Mouse (Mus musculus): ENCODE results near the gene Eif3c.
A peak's percentile ranks its signal among the peaks of the same experiment; 100 is the strongest.

Gene Eif3c

GRCm38 (mm10) chr7:126566094-126566765, at the start of gene Eif3c:
TSS of gene Eif3c (minus strand) at chr7:126566411.
- peak; percentile 86 for DNase-seq

DNA sequence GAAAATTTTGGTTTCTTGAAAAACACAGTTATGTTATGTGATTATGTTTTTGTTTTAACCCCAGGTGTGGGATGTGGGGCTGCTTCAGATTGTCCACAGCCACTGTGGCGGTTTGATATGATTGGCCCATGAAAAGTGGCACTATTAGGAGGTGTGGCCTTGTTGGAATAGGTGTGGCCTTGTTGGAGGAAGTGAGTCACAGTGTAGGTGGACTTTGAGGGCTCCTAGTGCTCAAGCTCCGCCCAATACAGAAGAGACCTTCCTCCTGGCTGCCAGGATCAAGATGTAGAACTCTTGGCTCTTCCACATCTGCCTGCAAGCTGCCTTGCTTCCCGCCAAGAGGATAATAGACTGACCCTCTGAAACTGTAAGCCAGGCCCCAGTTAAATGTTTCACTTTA, 46.5 kb upstream of the Eif3c start:
- DNase-seq: no peak

DNA sequence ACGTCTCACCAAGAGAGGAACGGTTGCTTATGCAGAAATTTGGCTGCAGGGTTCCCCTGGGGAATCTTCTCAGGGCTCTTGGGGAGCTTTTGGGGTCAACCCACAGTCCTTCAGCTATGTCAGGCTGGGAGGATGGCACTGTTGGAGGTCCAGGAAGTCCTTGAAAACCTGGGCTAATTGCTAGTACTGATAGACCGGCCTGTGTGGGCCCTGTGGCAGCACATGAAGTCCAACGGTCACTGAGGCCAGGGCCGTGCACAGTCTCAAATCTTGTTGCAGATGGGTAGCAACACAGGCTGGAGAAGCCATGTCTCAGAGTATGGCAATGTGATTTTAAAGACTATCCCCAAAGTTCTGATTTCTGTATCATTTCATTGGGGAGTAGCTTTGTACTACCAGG, 41.6 kb upstream of the Eif3c start:
- DNase-seq: no peak

DNA sequence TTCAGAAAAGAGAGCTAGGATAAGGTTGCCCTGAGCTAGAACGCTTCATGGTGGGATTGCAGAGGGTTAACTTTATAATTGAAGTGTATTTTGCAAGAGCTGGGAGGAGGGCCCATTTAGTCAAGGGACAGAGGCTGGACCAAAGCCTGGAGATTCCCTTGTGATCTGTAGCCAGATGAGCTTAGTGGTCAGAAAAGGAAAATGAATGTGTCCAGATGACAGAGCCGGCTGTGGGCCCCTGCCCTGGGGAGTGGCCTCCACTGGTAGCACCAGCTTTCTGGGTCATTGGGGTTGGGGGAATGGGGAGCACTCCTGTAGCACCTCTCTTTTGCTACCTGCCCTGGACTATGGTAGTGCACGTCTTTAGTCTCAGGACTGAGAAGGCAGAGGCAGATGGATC, 40.9 kb upstream of the Eif3c start:
- no peak for DNase-seq

- DNase-seq: no peak
These were observed 40.4 kb upstream of the Eif3c start for GRCm38 (mm10) chr7:126606611-126607010.

DNA sequence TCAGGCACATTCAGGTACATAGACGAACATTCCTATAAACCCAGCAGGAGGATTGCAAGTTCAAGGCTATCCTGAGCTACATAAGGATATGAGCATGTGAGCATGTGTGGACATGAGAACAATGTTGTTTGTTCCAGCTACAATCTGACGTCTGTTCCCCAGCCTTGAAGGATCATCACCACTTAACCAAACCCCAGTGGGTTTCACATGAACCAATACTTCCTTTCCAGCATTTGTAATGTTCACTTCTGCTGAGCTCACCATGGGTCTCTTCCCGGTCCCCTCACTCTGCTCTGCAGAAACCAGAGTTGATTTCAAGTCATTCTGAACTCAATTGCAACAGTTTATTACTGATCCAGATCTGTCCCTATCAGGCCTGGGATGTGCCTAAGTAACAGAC, 36.4 kb upstream of the Eif3c start:
- DNase-seq: no peak

- DNase-seq: no peak
These were observed 35.7 kb upstream of the Eif3c start for GRCm38 (mm10) chr7:126601896-126602295.

DNA sequence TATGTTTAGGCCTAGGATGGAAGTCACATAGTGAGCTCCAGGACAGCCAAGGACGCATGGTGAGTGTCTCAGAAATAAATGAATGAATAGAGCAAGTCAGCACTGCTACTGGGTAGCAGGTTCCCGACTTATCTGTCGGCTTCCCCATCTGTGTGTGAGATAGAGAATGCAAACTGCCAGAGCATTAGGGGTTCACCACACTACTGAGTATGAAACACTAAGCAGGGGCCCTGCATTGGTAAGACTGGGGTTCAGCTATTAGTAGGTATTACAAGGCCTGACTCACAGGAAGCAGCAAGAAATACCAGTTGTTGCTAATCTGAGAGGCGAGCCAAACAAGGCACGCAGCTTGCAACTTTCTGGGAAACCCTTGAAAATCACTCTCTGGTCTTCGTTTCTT, 32.7 kb upstream of the Eif3c start:
- DNase-seq: no peak

GRCm38 (mm10) chr7:126596414-126596813, 30.2 kb upstream of the Eif3c start:
- no peak for DNase-seq

- DNase-seq: no peak
These were observed 29.7 kb upstream of the Eif3c start for GRCm38 (mm10) chr7:126595890-126596289.

- no peak for DNase-seq
These were observed 28.8 kb upstream of the Eif3c start, which contains the start of gene Il27 for GRCm38 (mm10) chr7:126594862-126595561. TSS of gene Il27 (minus strand) at chr7:126594941.

DNA sequence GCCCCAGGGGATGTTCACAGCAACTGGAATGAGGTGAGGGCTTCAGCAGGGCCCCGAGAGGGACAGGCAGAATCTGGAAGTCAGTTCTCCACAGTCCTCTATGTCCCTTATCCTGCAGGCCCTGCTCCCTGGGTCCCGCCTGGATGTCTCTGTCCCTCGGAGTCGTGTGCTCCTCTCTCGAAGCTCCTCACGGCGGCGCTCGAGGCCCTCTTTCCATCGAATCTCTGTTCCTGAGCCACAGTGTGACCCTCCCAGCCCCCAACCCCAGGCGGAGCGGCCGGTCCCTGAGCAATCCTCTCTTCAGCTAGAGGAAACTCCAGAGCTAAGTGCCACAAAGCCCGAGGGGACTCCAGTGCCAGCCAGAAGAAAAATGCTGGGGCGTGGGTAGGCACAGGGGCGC, 21.6 kb upstream of the Eif3c start:
- DNase-seq: peak; percentile 58

GRCm38 (mm10) chr7:126586839-126587238, 20.6 kb upstream of the Eif3c start:
- no peak for DNase-seq

DNA sequence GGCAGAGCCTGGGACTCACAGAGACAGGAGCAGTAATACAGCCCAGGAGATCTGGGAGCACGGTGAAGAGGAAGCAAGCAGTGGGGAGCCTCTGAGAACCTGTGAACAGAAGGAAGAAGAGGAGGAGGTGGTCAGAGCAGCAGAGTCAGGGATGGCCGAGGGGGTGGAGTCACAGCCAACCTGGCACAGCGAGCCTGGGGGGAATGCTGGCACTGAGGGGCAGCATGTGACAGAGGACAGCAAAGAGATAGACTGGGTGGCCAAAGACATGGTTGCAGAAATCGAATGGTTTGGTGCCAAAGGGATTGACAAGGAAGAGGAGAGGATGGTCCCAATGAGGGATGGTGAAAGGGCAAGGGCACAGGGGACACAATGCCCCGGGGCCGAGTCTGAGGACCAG, 19.5 kb upstream of the Eif3c start, which contains the start of gene Cln3:
Gene Cln3, minus strand, starts transcription at position 101 of the 400 bp plus-strand sequence.
- DNase-seq: no peak

GRCm38 (mm10) chr7:126584506-126584977, 18.3 kb upstream of the Eif3c start, which contains the start of gene Apobr:
TSS of gene Apobr (plus strand) at chr7:126584942.
- DNase-seq: peak; percentile 26

DNA sequence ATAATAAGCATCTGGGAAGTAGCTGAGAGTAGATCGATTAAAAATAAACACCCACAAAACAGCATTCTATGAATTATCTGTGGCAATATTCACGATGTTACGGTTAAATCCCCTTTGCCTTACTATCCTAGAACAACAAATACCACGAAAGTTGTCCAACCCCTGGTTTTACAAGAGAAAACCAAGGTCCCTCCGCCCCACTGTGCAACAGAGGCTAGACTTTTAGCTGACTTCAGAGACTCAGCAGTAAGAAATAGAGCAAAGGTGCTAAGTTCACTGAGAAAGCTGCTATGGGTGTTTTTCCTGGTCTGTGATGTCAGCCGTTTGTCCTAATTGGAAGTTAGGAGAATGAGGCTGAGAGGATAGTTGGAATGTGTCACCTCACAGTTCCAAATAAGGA, 17.6 kb upstream of the Eif3c start:
- no peak for DNase-seq

GRCm38 (mm10) chr7:126583251-126583709, 17.1 kb upstream of the Eif3c start:
- peak; percentile 85 for DNase-seq

- peak; percentile 36 for DNase-seq
These were observed 16.5 kb upstream of the Eif3c start for GRCm38 (mm10) chr7:126582759-126583158.

DNA sequence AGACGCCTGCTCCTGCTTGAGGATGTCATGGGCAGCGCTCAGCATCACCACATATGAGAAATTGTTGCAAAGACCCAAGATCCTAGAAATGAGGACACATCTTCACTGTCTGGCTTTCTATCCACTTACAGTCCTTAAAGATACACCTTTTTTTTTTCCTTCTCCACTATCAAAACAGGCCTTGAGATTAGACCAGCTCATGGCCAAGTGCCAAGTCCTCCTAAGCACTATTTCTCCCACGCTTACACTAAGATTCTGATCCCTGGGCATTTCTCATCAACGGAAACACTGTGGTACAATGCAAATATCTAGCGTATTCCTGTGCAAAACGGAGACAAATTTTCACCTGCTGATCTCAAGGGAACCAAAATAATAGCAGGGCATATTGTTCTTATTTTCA, 15.4 kb upstream of the Eif3c start:
- DNase-seq: no peak

- DNase-seq: peak; percentile 50
These were observed 13.0 kb upstream of the Eif3c start for GRCm38 (mm10) chr7:126579172-126579571.

GRCm38 (mm10) chr7:126576946-126577345, 10.7 kb upstream of the Eif3c start:
- peak; percentile 78 for DNase-seq

DNA sequence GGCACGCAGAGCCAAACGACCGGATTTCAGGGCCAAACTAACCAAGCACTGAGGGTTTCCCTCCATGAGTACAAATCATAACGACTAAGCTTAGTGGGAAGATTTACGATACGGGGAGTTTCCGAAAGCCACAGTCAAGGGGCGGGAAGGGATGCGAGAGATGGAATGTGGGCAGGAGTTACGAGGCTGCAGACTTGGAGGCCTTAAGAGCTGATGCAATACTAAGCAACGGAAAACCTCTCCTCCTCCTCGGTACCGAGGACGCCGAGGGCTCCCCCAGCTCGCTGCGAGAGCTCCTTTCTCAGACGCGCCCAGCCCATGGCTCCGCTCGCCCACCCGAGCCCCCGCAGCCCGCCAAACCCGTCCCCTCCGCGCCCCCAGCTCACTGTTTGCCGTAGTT, 518 bp downstream of the Eif3c start:
- DNase-seq: peak; percentile 21

DNA sequence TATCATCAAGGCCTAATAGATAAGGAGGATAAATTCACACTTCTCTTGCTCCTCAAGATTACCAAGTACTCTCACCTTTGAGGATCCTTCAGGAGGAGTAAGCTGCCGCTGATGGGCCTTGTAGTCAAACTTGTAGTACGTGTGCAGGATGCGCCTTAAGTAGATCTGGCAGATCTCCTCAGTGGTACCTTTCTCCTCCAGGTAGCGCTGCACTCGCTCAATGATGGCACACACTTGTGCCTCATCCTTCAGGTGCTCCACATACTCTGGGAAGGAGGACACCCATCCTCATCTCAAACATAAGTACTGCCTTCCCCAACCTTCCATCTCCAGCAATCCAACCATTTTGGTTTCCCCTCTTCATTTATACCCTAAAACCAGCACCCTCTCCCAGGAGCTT, 9.6 kb downstream of the Eif3c start:
- DNase-seq: no peak

DNA sequence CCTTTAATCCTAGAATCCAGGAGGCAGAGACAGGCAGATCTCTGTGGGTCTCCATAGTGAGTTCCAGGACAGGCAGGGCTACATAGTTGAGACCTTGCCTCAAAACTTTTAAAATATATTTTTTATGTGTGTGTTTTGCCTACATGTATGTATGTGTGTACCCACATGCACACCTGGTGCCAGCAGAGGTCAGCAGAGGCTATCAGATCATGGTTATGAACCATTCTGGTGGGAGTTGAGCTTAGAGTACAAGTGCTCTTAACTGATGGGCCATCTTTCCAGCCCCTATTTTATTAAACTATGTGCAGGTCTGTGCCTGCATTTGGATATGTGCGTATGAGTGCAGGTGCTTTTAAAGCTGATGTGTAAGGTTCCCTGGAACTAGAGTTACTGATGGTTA, 11.4 kb downstream of the Eif3c start:
- no peak for DNase-seq

Data from liver (tissue).